Mouse (Mus musculus) limb, embryonic 15.5 days (tissue): ENCODE data around the gene Pvr. TPM values are rescaled to one million over a fixed set of nuclear protein-coding genes. Genes with fewer than 3 reads are reported as not detected.
A peak's percentile ranks its signal among the peaks of the same experiment; 100 is the strongest.

Experiments
- ATAC-seq: fragments of 200-750 bp; cut with Nextera tagmentation; 2 replicates; pipeline ENCODE4 v1.8.0; 2017; ENCODE audit warnings: low read depth, moderate TSS enrichment; ENCODE audit not compliant: insufficient number of reproducible peaks, low FRiP score, low TSS enrichment
- H3K27ac ChIP-seq: fragments of 300-500 bp; sonication (generic); 2 replicates; pipeline ENCODE4 v1.5.1; 2015; ENCODE audit warnings: moderate library complexity, mild to moderate bottlenecking, inconsistent platforms
- H3K27me3 ChIP-seq: fragments of 300-500 bp; sonication (generic); 2 replicates; pipeline ENCODE4 v1.6.1; 2015; ENCODE audit warnings: inconsistent platforms
- H3K36me3 ChIP-seq: fragments of 300-500 bp; sonication (generic); 2 replicates; pipeline ENCODE4 v1.6.1; 2015; ENCODE audit warnings: inconsistent platforms
- H3K4me1 ChIP-seq: fragments of 300-500 bp; sonication (generic); 2 replicates; pipeline ENCODE4 v1.6.1; 2015; ENCODE audit warnings: inconsistent platforms
- H3K4me2 ChIP-seq: fragments of 300-500 bp; sonication (generic); 2 replicates; pipeline ENCODE4 v1.6.1; 2015; ENCODE audit warnings: mild to moderate bottlenecking, inconsistent platforms
- H3K4me3 ChIP-seq: fragments of 300-500 bp; sonication (generic); 2 replicates; pipeline ENCODE4 v1.5.1; 2015; ENCODE audit warnings: mild to moderate bottlenecking, inconsistent platforms
- H3K9ac ChIP-seq: fragments of 300-500 bp; sonication (generic); 2 replicates; pipeline ENCODE4 v1.6.1; 2015; ENCODE audit warnings: inconsistent platforms
- H3K9me3 ChIP-seq: fragments of 300-500 bp; sonication (generic); 2 replicates; pipeline ENCODE4 v1.6.1; 2016; ENCODE audit warnings: inconsistent platforms
- WGBS: fragments of 180-500 bp; shearing (Covaris S2); methylation state at CpG from one replicate; pipeline ENCODE4 v1.1.7; 2015; 5-methylcytosine and 5-hydroxymethylcytosine counted together
- polyA plus RNA-seq: library from polyadenylated mRNA; unstranded; fragments of >200 nt; fragmentation: Nextera tagmentation; extraction: Ambion mirVana; gene quantifications from 2 replicates; pipeline ENCODE4 v1.2.1, GENCODE M21; 2015

Gene Pvr
- polyA plus RNA-seq = 13.4 and 13.7 TPM in 2 replicates

DNA sequence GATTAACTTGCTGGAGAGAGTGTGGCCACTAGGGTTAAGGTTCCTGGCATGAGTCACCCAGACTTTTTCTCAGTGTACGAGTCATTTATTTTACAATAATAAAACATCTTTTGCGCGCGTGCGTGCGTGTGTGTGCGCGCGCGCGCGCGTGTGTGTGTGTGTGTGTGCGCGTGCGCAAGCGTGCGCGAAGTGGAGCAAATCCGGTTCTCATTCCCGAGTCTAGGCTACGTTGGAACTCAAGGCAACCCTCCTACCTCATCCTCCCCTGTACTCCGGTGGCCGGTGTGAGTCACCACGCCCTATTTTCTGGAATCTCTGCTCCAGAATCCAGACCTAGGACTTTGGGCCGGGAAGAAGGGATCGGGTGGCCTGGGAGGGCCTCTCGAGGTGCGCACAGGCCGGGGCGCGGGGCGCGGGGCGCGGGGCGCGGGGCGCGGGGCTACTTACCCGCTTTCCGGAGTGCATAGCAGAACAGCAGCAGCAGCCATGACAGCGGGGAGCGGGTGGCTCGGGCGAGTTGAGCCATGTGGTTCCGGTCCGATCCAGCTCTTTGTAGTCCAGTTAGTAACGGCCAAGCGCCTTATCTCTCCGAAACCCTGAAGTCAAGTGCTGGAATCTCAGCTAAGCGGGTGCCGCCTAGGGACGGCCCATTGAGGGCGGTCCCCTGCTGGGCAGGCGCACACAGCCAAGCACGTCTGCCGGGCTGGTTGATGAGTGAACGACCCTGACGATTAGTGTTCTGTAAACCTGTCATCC, at the start of gene Pvr:
Gene Pvr, minus strand, starts transcription at position 655 of the 756 bp plus-strand sequence.
- peak within 1 kb of the TSS; percentile 68 for H3K4me3 ChIP-seq
- peak within 1 kb of the TSS; percentile 66 for H3K4me2 ChIP-seq
- peak within 1 kb of the TSS; percentile 86 for H3K27ac ChIP-seq
- H3K9me3 ChIP-seq = no peaks in the 10 kb centered on the region
- peak within 1 kb of the TSS; percentile 74 for H3K9ac ChIP-seq
- H3K27me3 ChIP-seq = no peaks in the 10 kb centered on the region
- under 1% methylated on average over 59 of the region's 60 CpGs for WGBS
- H3K36me3 ChIP-seq = peaks cover 21% of the 10 kb centered on the region
- H3K4me1 ChIP-seq = peaks cover 9% of the 10 kb centered on the region; the same call in 1 of the 2 replicates
- ATAC-seq = peak; percentile 79

DNA sequence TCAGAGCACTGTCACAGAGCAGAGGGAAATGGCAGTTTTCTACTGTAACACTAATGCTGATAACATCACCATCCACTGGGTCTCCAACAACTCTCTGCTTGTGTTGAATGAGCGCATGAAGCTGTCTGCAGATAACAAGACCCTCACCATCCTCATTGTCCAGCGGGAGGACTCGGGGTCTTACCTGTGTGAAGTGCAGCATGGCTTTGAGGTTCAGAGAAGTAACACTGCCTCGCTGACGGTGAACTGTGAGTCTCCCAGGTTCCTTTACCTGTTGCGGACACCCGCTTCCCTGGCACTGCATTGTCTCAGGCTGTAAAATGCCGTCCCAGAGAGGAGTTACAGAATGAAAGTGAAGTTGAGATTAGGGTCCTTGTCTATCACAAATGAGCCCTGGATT, 49.2 kb upstream of the Pvr start:
- Histone ChIP-seq H3K4me3 (no peak overlapping the region), H3K27ac (no peak overlapping the region), H3K4me2 (no peak overlapping the region), H3K36me3 (no peaks in the 10 kb centered on the region), H3K27me3 (no peaks in the 10 kb centered on the region), H3K4me1 (no peaks in the 10 kb centered on the region), H3K9ac (no peak overlapping the region), H3K9me3 (peaks cover 6% of the 10 kb centered on the region; the same call in 1 of the 2 replicates)
- WGBS = 94% methylated on average over 8 of the region's 8 CpGs
- no peak for ATAC-seq

GRCm38 (mm10) chr7:19969541-19970090, 48.7 kb upstream of the Pvr start:
- no peak overlapping the region for H3K9ac ChIP-seq
- peaks cover 6% of the 10 kb centered on the region; the same call in 1 of the 2 replicates for H3K9me3 ChIP-seq
- ATAC-seq = no peak
- no peaks in the 10 kb centered on the region for H3K36me3 ChIP-seq
- H3K4me3 ChIP-seq = no peak overlapping the region
- H3K27me3 ChIP-seq = no peaks in the 10 kb centered on the region
- WGBS = 92% methylated on average over 4 of the region's 4 CpGs
- H3K27ac ChIP-seq = no peak overlapping the region
- H3K4me2 ChIP-seq = no peak overlapping the region
- no peaks in the 10 kb centered on the region for H3K4me1 ChIP-seq

GRCm38 (mm10) chr7:19969106-19969505, 48.1 kb upstream of the Pvr start:
- no peaks in the 10 kb centered on the region for H3K4me1 ChIP-seq
- no peak overlapping the region for H3K4me2 ChIP-seq
- H3K9me3 ChIP-seq = peaks cover 6% of the 10 kb centered on the region; the same call in 1 of the 2 replicates
- no peak overlapping the region for H3K27ac ChIP-seq
- H3K9ac ChIP-seq = no peak overlapping the region
- no peak for ATAC-seq
- no peak overlapping the region for H3K4me3 ChIP-seq
- no peaks in the 10 kb centered on the region for H3K36me3 ChIP-seq
- no peaks in the 10 kb centered on the region for H3K27me3 ChIP-seq
- WGBS = 75% methylated on average over 3 of the region's 3 CpGs

- H3K4me1 ChIP-seq = no peaks in the 10 kb centered on the region
- no peaks in the 10 kb centered on the region for H3K27me3 ChIP-seq
- no peak for ATAC-seq
- H3K9ac ChIP-seq = no peak within 1 kb of the TSS
- H3K9me3 ChIP-seq = peaks cover 6% of the 10 kb centered on the region; the same call in 1 of the 2 replicates
- H3K27ac ChIP-seq = no peak within 1 kb of the TSS
- H3K36me3 ChIP-seq = no peaks in the 10 kb centered on the region
- H3K4me2 ChIP-seq = no peak within 1 kb of the TSS
- WGBS = 74% methylated on average over 7 of the region's 7 CpGs
- H3K4me3 ChIP-seq = no peak within 1 kb of the TSS
Measured at GRCm38 (mm10) chr7:19964985-19965579, 44.1 kb upstream of the Pvr start, which contains the start of gene Ceacam20. Ceacam20 (plus strand) TSS chr7:19965412.

DNA sequence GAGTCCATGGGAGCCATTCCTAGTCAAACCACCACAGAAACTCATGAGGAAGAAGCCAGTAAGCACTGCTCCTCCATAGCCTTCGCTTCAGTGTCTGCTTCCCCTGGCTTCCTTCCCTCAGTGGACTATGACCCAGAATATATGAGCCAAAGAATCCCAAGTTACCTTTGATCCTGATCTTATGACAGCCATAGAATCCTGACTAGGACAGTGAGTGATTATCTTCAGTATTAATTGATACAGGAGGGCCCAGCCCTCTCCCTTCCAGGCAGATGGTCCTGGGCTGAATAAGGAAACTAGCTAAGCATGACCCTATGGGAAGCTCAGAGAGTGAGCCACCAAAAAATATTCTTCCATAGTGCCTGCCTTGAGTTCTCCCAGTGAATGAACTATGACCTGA, 41.5 kb upstream of the Pvr start:
- Histone ChIP-seq H3K27ac (no peak overlapping the region), H3K36me3 (no peaks in the 10 kb centered on the region), H3K9me3 (no peaks in the 10 kb centered on the region), H3K4me1 (no peaks in the 10 kb centered on the region), H3K4me3 (no peak overlapping the region), H3K4me2 (no peak overlapping the region), H3K27me3 (no peaks in the 10 kb centered on the region), H3K9ac (no peak overlapping the region)
- 56% methylated on average over 1 of the region's 1 CpGs for whole genome bisulfite sequencing
- ATAC-seq = no peak

GRCm38 (mm10) chr7:19956341-19956781, 35.4 kb upstream of the Pvr start:
- Histone ChIP-seq H3K4me2 (no peak overlapping the region), H3K27me3 (no peaks in the 10 kb centered on the region), H3K9me3 (no peaks in the 10 kb centered on the region), H3K9ac (no peak overlapping the region), H3K36me3 (no peaks in the 10 kb centered on the region), H3K4me3 (no peak overlapping the region), H3K4me1 (no peaks in the 10 kb centered on the region), H3K27ac (no peak overlapping the region)
- no peak for ATAC-seq
- 2% methylated on average over 7 of the region's 7 CpGs for WGBS

- H3K27me3 ChIP-seq = no peaks in the 10 kb centered on the region
- H3K36me3 ChIP-seq = no peaks in the 10 kb centered on the region
- H3K27ac ChIP-seq = no peak overlapping the region
- H3K9ac ChIP-seq = no peak overlapping the region
- no peaks in the 10 kb centered on the region for H3K9me3 ChIP-seq
- WGBS = 62% methylated on average over 4 of the region's 4 CpGs
- no peaks in the 10 kb centered on the region for H3K4me1 ChIP-seq
- no peak overlapping the region for H3K4me3 ChIP-seq
- ATAC-seq = no peak
- no peak overlapping the region for H3K4me2 ChIP-seq
Measured at GRCm38 (mm10) chr7:19955861-19956260, 34.9 kb upstream of the Pvr start.

DNA sequence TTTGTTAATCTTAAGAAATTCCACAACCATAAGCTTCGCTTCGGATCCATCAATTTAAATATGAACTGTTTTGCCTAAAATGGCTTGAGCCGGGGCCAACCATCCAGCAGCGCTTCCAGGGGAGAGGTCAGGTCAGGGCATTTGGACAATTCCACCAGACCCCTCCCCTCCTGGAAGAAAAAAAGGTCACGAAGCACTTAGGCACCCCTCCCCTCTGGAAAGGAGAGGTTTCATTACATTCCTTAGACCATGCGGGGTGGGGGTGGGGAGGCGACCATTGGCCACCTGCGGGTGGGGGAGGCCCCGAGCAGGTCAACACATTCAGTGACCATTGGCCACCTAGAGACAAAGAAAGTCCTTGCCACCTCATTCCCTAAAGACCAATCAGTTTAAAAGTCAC, 32.1 kb upstream of the Pvr start:
- Histone ChIP-seq H3K4me3 (no peak overlapping the region), H3K36me3 (no peaks in the 10 kb centered on the region), H3K27me3 (no peaks in the 10 kb centered on the region), H3K9ac (no peak overlapping the region), H3K4me1 (no peaks in the 10 kb centered on the region), H3K9me3 (no peaks in the 10 kb centered on the region), H3K27ac (no peak overlapping the region), H3K4me2 (no peak overlapping the region)
- ATAC-seq = no peak
- WGBS = 51% methylated on average over 9 of the region's 9 CpGs

- Histone ChIP-seq H3K9ac (no peak overlapping the region), H3K4me1 (no peaks in the 10 kb centered on the region), H3K4me2 (no peak overlapping the region), H3K27ac (no peak overlapping the region), H3K9me3 (no peaks in the 10 kb centered on the region), H3K27me3 (no peaks in the 10 kb centered on the region), H3K36me3 (no peaks in the 10 kb centered on the region), H3K4me3 (no peak overlapping the region)
- WGBS = 74% methylated on average over 10 of the region's 10 CpGs
- ATAC-seq = no peak
Measured at GRCm38 (mm10) chr7:19952320-19952986, 31.5 kb upstream of the Pvr start.

- Histone ChIP-seq H3K4me3 (no peak within 1 kb of the TSS), H3K4me1 (no peaks in the 10 kb centered on the region), H3K36me3 (no peaks in the 10 kb centered on the region), H3K4me2 (no peak within 1 kb of the TSS), H3K27ac (no peak within 1 kb of the TSS), H3K27me3 (no peaks in the 10 kb centered on the region), H3K9ac (no peak within 1 kb of the TSS), H3K9me3 (no peaks in the 10 kb centered on the region)
- 50% methylated on average over 9 of the region's 9 CpGs for WGBS
- ATAC-seq = no peak
Measured at GRCm38 (mm10) chr7:19950589-19950988, 29.6 kb upstream of the Pvr start, which contains the start of gene Igsf23. Igsf23 (minus strand) TSS chr7:19950756.
